Mouse (Mus musculus): ENCODE measurements around the gene Selenok. TPM values are rescaled to one million over a fixed set of nuclear protein-coding genes. Genes with fewer than 3 reads are reported as not detected.

Selenok gene
- total RNA-seq, 2 experiments from 2014 or later: 129 to 141 TPM

- DNase-seq (ENCODE audit: low spot score in 2 of 2): no peak
Measured at GRCm38 (mm10) chr14:29994976-29995375, 26.9 kb downstream of the Selenok start.

- DNase-seq (ENCODE audit: low spot score in 2 of 2): no peak
Measured at GRCm38 (mm10) chr14:29996000-29996751, 28.1 kb downstream of the Selenok start.

- DNase-seq (ENCODE audit: low spot score in 2 of 2): no peak
Measured at GRCm38 (mm10) chr14:29997345-29997744, 29.2 kb downstream of the Selenok start.

DNA sequence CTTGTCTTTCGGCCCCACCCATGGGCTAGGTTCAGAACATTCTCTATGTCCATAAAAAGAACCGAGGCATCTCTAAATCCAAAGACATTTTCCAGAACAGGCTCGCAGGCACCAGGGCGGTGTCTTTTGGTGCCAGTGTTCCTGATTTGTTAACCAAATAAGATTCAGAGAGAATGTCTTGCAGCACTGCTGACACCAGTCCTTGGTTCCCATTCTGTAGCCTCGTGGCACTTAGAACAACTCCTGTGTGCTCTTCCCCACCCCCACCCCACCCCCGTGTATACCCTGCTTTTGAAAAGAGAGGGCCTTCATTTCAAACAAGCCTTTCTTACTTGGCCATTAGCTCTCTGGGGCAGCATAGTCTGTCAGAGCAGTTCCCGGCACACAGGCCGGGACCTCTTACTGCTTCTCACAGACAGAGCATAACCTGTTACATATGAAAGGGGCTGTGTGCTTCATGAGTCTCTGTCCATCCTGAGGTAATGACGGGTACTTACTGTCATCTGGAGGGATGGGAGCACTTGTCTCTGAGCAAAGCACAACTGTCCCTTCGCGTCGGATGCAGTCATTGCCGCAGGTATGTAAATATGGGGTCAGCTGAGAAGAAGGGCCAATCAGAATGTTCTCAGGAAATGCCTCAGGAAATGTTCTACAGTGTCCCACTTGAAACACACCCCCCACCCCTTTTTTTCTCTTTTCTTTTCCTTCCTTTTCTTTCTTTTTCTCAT is 30.8 kb downstream of the Selenok start:
- DNase-seq (ENCODE audit: low spot score in 2 of 2): no peak

DNA sequence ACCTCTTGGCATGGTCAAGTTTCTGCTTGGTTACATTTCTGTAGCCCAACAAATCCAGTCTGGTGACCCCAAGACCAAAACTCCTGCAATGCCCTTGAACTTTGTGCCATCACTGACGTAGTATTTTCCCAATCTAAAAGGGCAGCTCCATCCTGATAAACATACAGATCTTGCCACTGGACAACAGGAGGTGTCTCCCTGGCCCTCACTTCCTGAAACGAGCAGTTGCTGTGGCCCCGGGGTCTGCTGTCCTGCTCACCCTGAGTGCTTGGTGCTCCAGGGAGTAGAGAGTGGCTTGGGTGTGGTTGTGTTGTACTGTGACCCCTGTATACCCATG is 31.3 kb downstream of the Selenok start:
- DNase-seq (ENCODE audit: low spot score in 2 of 2): no peak

DNA sequence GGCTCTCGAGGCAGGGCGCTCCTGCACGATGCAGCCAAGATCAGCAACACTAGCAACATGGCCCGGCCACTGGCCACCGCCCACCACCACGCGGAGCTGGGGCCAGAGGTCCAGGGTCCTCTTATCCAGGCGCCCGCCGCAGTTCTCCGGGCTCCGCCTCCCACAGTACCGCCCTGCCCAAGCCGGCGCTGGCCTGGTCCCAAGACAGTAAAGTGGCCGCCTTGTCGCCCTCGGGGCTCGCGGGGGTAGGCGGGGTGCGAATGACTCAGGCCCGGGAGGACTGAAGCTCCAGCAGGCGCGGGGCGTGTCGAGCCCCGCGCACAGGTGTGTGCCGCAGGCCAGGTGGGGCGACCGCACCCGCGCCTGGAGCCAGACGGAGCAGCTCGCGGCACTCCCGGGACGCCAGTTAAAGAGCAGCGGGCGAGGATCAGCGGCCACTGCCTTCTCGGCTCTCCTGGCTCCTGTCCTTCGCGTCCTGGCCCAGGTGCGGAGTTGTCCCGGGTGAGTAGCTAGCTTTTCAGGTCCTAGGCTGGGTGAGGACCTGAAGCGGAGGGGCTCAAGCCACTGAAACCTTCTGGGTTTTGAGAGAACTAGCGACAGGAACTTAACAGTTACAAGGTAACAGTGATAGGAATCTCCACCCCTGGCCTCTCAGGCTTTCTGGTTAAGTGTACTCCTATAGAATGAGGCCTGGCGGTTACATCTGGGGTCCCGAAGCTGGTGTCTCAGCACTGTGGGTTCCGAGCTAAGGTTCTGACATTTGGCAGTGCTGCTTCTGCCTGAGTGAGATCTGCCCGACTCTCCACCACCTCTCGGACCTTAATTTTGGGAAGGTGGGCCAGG is 40.8 kb downstream of the Selenok start, which contains the start of the genes Il17rb and Chdh:
Il17rb (minus strand) TSS at position 164 of the 843 bp plus-strand sequence.
Chdh (plus strand) TSS at position 291 of the 843 bp plus-strand sequence.
- DNase-seq (ENCODE audit: low spot score in 2 of 2): peak; percentile 35 to 55

DNA sequence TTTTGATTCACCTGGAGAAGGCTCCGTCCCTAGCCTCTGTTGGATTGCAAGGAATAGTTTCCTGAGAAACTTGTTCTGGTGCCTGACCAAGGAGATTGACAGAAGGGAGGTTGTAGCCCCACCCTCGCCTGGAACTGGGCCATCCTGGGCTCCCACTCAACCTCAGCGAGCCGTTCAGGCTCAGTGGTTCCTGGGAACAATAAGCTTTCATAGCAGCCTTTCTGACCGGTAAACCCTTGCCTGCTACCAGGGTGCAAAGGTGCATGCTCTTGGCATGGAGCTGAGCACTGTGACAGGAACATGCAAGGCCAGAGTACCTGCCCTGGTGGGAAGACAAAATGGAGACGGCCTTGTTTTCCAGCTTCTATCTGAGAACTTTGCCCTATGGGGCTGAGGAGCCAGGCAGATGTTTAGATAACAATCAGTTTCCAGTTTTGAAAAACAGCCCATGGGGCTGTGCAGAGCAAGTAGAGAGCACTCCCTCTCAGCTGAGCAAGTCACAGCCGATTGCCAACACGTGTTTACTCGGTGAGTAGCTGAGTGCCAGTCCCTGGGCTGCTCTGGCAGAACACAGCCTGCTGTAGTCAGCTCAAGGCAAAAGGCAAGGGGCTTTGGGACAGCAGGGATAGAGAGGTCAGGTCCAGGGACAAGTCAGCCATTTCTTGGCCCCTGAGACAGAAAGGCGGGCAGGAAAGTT is 41.9 kb downstream of the Selenok start:
- DNase-seq (ENCODE audit: low spot score in 2 of 2): peak; percentile 68 to 76

DNA sequence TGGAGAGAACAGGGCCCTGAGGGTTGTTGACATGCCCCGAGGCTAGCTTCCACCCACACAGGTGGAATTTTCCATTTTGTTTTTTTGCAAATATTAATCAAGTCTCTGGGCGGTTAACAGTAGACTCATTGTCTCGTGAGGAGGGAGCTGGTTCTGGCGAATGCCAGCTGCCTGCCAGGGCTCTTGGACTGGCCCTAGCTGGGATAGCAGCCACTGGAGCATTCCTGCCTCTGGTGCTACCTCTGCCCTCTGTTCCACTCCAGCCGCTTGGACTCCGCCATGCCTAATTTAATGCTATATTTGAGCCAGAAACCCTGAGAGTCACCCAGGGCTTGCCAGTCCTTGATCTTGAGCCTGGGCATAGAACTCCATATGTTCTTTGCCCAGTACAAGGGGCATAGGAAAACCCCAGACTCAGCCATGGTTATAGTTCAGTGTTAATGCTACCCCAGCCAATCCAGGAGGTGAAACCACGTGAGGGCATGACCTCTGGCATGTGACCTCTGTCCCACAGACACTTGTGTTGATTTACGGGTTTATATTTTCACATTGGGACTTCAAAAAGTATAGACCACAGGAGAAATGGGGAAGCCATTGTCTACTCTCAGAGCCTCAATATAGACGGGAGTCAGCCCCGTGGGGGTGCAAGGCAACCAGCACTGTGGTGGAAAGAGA is 43.9 kb downstream of the Selenok start:
- peak in 1 of 2 experiments; percentile 41 for DNase-seq (ENCODE audit: low spot score in 2 of 2)

DNA sequence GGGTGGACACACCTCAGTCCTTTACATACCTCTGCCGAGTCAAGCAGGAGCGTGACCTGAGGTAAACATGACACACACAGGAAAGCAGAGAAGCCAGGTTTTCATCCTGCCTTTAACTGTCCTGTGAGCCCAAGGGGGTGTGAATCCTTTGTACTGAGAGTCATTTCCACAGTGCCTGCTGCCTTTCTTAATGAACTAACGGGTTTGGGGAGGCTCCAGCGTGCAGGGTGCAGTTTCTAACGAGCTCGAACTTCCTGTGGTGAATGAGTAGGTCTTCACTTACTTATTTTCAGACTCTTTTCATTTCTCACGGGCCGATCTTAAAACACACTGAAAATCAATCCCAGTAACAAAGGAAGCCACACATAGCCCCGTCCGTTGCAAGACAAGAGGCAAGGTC is 46.4 kb downstream of the Selenok start:
- DNase-seq (ENCODE audit: low spot score in 2 of 2): no peak

DNA sequence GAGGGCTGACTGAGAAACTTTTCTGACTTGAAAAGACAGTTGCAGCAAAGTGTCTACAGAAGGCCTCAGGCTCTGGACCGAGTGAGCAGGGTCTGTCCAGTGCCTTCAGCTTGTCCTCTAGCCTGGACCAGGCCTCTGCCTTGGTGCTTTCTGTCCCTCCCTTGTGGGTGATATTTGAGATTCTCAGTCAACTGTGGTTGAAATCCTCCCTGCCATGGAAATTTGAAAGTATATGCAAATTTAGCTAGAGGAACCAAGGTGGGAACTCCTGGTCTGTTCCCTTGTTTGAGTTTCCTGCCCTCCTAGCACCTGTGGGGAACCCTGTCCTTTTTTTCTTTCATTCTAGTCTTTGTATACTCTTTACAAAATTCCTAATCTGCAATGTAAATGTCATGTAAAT is 46.9 kb downstream of the Selenok start:
- DNase-seq (ENCODE audit: low spot score in 2 of 2): no peak

DNA sequence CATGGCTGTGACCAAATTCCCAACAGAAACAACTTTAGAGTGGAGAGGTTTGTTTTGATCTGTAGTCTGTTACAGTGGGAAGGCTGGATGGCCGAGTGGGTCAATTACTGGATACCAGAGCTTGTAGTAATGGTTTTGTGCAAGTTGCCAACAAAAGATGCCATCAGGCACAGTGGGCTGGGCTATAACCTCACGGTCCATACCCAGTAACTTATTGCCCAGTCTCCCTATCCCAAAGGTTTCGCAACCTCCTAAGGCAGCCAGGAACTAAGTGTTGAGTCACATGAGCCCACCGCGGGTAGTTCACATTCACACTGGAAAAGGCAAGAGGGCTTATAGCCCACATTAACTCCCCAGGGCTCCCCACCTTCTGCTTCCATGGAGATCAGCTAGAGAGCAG is 48.6 kb downstream of the Selenok start:
- no peak for DNase-seq (ENCODE audit: low spot score in 2 of 2)

GRCm38 (mm10) chr14:30017794-30018462 is 49.8 kb downstream of the Selenok start:
- no peak for DNase-seq (ENCODE audit: low spot score in 2 of 2)

- no peak for DNase-seq (ENCODE audit: low spot score in 2 of 2)
Measured at GRCm38 (mm10) chr14:30018463-30018801, 50.3 kb downstream of the Selenok start.

DNA sequence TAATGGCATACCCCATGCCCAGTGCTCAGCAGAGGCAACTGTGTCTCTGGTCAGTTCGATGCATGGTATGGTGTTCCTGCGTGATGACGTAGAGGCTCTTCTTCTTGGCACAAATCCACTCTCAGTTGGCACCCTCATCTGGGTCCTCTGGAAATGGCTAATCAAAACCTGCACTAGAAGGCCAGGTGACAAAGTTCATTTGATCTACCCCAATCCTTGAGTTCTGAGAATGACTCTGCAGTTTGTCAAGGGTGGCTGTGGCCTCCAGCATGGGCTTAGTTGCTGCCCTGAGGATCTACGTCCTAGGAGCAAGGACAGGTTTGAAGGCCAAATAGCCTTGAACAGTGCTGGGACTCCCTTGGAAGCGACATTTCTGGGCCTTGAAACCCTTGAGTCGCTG is 50.7 kb downstream of the Selenok start:
- no peak for DNase-seq (ENCODE audit: low spot score in 2 of 2)

GRCm38 (mm10) chr14:30019375-30019774 is 51.3 kb downstream of the Selenok start:
- DNase-seq (ENCODE audit: low spot score in 2 of 2): no peak

DNA sequence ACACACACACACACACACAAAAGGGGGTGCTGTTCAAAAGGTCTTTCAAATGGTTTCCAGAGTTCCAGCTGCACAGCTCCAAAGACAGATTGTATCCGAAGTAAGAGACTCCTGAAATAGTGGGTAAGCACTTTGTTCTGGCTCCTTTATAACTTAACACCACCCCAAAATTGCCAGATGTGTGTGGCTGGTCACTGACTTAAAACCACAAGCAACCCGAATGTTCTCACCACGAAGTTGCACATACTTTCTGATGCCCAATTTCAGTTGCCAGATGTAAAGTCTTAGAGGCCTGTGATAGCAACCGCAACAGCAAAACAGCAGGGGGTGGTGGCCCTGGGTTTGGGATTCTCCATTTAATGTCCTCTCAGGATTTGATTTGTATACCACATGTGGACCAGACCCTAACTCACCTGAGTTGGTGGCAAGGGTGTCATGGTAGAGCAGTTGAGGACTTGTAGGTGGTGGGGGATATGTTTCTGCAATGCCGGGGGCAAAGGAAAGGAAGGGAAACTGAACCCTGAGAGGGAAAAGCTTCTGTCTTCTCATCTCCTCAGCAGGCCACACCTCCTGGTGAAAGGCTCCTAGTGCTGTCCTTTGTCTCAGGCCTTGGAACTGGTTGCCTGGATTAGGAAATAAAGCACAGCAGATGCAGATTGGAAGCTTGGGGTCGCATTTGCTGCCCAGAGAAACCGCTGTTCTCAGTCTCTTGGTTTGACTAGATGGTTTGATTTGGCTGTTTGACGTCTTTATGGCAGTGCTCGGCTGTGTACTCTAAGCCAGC is 51.9 kb downstream of the Selenok start:
- no peak for DNase-seq (ENCODE audit: low spot score in 2 of 2)

DNA sequence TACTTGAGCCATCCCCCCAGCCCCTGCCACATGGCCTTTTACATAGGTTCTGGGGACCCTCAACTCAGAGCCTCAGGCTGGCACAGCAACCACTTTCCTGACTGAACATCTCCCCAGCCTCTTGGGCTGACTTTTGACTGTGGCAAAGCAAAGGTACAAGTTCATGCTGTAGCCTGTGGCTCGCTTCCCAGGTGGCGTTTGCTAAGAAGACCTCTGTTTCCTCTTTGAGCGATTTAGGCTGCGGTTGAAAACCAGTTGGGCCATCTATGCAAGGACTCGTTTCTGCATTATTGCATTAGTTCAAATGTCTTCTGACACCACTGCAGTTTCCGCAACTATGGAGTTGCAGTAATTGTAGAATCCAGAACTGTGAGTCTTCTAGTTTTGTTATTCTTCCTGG is 54.4 kb downstream of the Selenok start:
- no peak for DNase-seq (ENCODE audit: low spot score in 2 of 2)

- DNase-seq (ENCODE audit: low spot score in 2 of 2): no peak
Measured at GRCm38 (mm10) chr14:30024387-30024786, 56.3 kb downstream of the Selenok start.
